Mouse (Mus musculus) CD4-positive helper T cell, adult 2 months (primary cell): Measurements from ENCODE around the gene AC124502.3.
A peak's percentile ranks its signal among the peaks of the same experiment; 100 is the strongest.

ENCODE experiments used
- DNase-seq: peaks from one replicate; pipeline ENCODE4 v3.0.0-alpha.2; 2012; ENCODE audit warnings: low read depth, missing footprints, low spot score

Gene AC124502.3

GRCm38 (mm10) chr19:5032686-5033085, 6.0 kb upstream of the AC124502.3 start:
- no peak for DNase-seq

GRCm38 (mm10) chr19:5036577-5036976, 2.1 kb upstream of the AC124502.3 start:
- DNase-seq: no peak

- DNase-seq: peak; percentile 50
Observed at GRCm38 (mm10) chr19:5037678-5038571, 766 bp upstream of the AC124502.3 start.

- no peak for DNase-seq
Observed at GRCm38 (mm10) chr19:5039301-5040114, 817 bp downstream of the AC124502.3 start.

- peak; percentile 92 for DNase-seq
Observed at GRCm38 (mm10) chr19:5040862-5041523, 2.3 kb downstream of the AC124502.3 start, which contains the start of gene Brms1. Gene Brms1, plus strand, starts transcription at chr19:5041354.

- DNase-seq: no peak
Observed at GRCm38 (mm10) chr19:5041588-5041987, 2.9 kb downstream of the AC124502.3 start.

- DNase-seq: no peak
Observed at GRCm38 (mm10) chr19:5045531-5045930, 6.8 kb downstream of the AC124502.3 start.

GRCm38 (mm10) chr19:5048138-5049056, 9.7 kb downstream of the AC124502.3 start:
- no peak for DNase-seq

- no peak for DNase-seq
Observed at GRCm38 (mm10) chr19:5049325-5049724, 10.6 kb downstream of the AC124502.3 start.

- DNase-seq: peak; percentile 72
Observed at GRCm38 (mm10) chr19:5050047-5050905, 11.6 kb downstream of the AC124502.3 start, which contains the start of gene Rin1. Gene Rin1, plus strand, starts transcription at chr19:5050481.

- no peak for DNase-seq
Observed at GRCm38 (mm10) chr19:5051031-5051430, 12.3 kb downstream of the AC124502.3 start.

- no peak for DNase-seq
Observed at GRCm38 (mm10) chr19:5051515-5051914, 12.8 kb downstream of the AC124502.3 start.

GRCm38 (mm10) chr19:5052166-5052822, 13.6 kb downstream of the AC124502.3 start:
- no peak for DNase-seq

GRCm38 (mm10) chr19:5052853-5053252, 14.2 kb downstream of the AC124502.3 start:
- no peak for DNase-seq

GRCm38 (mm10) chr19:5053909-5054308, 15.2 kb downstream of the AC124502.3 start:
- DNase-seq: peak; percentile 45

- peak; percentile 44 for DNase-seq
Observed at GRCm38 (mm10) chr19:5056251-5056650, 17.6 kb downstream of the AC124502.3 start.

GRCm38 (mm10) chr19:5057876-5058775, 19.4 kb downstream of the AC124502.3 start:
- no peak for DNase-seq
